Mouse (Mus musculus): ENCODE measurements around the gene Slc23a4. TPM values are rescaled to one million over a fixed set of nuclear protein-coding genes. Genes with fewer than 3 reads are reported as not detected.
A peak's percentile ranks its signal among the peaks of the same experiment; 100 is the strongest.

Slc23a4 gene
- total RNA-seq (2021): 1 to 10 TPM; 1.4 to 1.6 TPM

DNA sequence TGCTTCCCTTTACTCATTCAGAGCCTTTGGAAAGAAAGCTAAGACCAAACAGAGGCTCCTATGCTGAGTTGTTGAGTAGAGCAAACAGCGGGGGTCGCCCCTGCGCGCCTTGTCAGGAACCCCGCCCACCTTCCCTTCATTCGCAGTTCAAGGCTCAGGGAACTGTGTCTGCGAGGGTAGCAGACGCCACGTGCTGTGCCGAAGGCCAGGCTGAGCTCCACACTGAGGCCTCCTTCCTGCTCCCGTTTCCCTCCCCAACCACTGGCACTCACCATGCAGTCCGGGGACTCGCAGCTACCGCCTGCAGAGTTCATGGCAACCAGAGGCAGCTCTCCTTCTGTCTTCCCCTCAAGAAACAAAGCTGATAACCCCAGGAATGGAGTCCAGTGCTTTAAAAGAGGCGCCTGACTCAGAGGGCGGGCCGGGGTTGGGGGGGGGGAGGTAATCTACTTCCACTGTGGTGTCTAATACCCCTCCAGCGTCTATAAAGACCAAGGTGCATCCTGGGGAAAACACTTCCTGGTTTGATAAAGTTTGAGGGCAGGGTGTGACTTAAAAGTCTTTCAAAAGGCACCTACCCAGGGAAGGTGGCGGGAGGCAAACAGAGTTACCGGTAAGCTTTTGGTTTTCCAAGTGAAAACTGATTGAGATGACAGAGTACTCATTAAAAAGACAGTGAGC, at the start of gene Slc23a4:
Slc23a4 (minus strand) TSS at position 324 of the 681 bp plus-strand sequence.
- intact Hi-C loops (cut with DNase I): no loop called here
- DNase-seq (ENCODE audit: extremely low spot score in 1 of 2, low spot score in 2 of 2): no peak

DNA sequence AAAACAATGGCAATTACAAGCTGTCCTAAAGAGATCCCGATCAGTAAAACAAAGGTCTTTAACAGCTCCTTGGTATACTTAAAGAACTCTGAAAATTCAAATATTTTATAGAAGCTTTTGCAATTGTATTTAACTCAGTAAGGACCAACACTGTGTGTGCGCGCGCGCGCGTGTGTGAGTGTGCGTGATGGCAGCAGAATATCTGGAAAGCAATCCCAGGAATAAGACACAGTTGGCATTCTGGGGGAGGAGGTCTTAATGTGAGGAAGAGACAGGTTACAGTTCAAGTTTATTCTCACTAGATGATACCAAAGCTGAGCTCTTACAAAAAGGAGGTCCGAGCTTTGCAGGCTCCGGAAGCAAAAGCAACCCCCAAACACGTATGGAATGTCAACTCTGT, 45.1 kb upstream of the Slc23a4 start:
- no peak for DNase-seq (ENCODE audit: extremely low spot score in 1 of 2, low spot score in 2 of 2)
- intact Hi-C loops (cut with DNase I): no loop called here

DNA sequence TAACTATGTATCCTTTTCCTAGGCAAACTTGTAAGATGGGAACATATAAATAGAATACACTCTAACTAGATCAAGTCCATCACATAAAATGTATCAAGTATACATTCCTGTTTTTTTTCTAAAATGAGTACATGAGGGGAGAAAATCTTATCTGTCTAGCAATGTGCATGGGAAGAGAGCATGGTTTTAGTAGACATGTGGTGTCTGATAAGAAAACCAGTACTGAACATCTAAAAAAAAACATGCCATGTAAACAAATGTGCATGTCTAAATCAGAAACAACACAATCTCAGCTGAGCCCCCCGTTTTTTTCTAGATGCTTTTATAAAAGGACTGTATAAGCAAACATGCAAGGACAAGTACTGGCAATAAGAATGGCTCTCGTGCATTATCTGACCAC, 44.5 kb upstream of the Slc23a4 start:
- intact Hi-C loops (cut with DNase I): no loop called here
- DNase-seq (ENCODE audit: extremely low spot score in 1 of 2, low spot score in 2 of 2): no peak

DNA sequence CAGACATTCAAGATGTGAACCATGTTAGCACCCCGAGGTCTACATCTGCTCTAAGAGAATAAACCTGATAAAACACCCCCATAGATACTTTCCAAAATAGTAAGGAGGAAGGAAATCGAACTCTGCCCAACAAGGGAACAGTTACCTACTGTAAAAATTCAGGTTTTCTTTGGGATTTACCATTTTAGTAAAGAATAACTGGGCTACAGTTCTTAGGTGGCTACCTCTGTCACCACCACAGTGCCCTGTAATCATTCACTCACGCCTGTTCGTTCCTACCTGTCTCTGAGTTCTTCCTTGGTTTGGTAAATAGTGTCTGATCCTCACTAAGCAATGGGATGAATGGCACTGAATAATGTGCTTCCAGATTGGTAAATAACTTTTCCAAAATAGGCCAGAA, 42.6 kb upstream of the Slc23a4 start:
- no peak for DNase-seq (ENCODE audit: extremely low spot score in 1 of 2, low spot score in 2 of 2)
- intact Hi-C loops (cut with DNase I): no loop called here

DNA sequence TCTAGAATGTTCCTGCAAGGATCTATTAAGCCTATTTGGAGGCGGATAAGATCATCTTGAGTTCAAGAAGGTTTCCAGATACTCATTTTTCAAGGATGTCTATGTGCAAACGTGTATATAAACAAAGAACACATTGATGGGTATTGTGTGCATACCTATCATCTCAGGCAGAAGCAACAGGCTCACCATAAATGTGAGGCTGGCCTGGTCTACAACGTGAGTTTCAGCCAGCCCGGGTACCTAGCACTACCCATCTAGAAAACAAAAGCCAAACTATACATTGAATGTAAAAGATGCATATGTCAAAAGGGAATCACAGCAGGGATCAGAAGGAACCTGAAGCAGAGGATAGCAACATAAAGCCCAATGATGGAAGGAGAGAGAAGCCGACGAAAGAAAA, 42.0 kb upstream of the Slc23a4 start:
- no peak for DNase-seq (ENCODE audit: extremely low spot score in 1 of 2, low spot score in 2 of 2)
- intact Hi-C loops (cut with DNase I): no loop called here

DNA sequence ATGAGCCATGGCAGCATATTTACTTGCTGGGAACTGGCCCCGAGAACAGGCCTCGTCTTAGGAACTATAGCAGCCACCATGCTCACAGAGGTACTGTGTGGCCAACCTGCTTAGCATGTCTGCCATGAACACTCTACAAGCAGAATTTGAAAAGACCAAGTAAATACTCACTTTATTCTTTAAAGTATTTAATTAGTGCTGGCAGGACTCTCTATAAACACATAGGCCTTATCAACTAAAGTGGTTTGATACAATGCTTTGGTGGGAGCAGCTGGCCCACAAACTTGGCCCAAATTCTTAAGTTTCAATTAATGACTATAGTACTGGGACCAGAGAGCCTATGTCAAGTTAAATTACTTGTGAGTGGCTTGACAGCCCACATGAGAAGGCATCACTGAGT, 39.8 kb upstream of the Slc23a4 start:
- DNase-seq (ENCODE audit: extremely low spot score in 1 of 2, low spot score in 2 of 2): no peak
- intact Hi-C loops (cut with DNase I): no loop called here

DNA sequence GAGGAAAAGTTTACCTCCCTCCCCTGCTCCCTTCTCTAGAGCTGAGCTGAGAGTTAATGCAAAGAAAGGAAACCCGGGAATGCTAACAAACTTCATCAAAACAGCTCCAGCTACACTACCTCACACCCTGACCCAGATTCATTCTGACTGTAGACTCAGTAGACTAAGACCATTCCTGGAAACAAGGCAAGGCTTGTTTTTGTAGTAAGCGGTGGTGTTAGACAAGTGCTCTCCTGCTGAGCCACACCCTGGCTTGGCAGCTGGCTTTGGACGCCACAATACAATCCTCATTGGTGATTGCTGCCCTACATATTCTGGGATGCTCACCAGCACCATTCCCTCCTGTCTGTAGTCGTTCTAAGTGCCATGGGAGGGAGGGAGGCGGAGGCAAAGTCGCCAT, 39.1 kb upstream of the Slc23a4 start:
- intact Hi-C loops (cut with DNase I): no loop called here

DNA sequence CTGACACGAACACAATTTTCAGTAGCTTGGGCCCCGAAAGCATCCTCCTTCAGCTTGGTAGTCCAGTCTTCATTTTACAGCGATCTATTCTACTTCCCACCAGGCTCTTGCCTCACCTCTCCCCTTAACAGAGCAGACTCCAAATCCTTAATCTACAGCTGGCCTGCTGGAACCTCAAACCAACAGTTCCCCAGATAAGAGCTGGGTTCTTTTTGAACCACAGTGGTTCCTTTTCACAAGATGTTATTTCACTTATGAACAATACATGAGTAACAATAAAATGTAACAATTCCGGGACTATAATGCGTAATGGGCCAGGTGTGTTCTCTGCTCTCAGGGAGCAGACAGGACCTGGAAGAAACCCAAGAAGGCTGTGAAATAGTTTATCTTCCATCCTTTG, 28.4 kb upstream of the Slc23a4 start:
- intact Hi-C loops (cut with DNase I): no loop called here
- no peak for DNase-seq (ENCODE audit: extremely low spot score in 1 of 2, low spot score in 2 of 2)

More for the DNA sequence above, 39.1 kb upstream of the Slc23a4 start:
- DNase-seq (ENCODE audit: extremely low spot score in 1 of 2, low spot score in 2 of 2): no peak

DNA sequence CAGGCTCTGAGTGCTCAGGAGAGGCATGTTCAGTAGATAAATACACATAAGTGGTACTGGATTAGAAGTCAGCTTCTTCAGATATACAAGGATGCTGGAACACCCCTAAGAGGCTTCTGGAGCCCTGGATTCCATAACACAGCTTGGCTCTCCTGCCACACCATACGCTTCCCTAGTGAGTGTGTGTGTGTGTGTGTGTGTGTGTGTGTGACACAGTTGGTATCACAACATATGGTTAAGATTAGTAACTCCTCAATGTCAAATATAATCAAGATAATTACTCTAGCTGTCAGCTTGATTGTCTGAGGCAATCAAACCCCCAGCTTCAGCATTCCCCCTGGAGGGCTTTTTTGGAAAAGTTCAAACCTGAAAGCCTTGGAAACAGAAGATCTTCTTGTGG, 23.7 kb upstream of the Slc23a4 start:
- no peak for DNase-seq (ENCODE audit: extremely low spot score in 1 of 2, low spot score in 2 of 2)
- intact Hi-C loops (cut with DNase I): no loop called here

DNA sequence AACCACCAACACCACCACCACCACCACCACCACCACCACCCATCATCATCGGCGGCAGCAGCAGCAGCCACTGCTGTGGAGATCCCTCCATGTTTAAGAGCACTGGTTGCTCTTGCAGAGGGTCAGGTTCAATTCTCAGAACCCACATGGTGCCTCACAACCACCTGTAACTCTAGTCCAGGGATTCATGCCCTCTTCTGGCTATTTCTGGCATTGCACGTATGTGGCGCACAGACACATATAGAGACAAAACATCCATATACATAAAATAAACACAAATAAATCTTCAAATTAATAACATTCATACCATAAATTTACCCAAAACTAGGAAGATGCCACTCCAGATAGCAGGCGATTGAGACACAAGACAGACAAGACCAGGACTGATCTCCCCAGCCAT, 22.5 kb upstream of the Slc23a4 start:
- intact Hi-C loops (cut with DNase I): no loop called here
- DNase-seq (ENCODE audit: extremely low spot score in 1 of 2, low spot score in 2 of 2): no peak

DNA sequence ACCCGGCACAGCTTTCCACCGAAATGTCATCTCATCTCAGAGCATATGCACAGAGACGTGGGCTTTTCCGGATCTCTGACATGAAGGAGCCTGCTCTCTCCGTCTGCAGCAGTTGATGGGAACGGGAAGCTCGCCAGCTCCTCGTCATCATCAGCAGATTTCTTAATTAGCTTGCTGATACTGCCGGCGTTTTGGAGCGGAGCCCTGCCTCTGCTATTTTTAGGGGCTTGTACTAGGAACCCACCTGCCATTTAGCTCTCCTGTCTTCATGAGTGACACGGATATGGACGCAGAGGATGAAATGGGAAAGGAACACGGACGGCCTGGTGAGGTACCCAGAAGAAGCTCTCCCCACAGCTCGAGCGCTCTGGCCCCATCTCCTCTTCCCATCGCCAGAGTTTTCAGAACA, 14.1 kb upstream of the Slc23a4 start:
- peak; percentile 69 to 79 for DNase-seq (ENCODE audit: extremely low spot score in 1 of 2, low spot score in 2 of 2)
- intact Hi-C loops (cut with DNase I): no loop called here

DNA sequence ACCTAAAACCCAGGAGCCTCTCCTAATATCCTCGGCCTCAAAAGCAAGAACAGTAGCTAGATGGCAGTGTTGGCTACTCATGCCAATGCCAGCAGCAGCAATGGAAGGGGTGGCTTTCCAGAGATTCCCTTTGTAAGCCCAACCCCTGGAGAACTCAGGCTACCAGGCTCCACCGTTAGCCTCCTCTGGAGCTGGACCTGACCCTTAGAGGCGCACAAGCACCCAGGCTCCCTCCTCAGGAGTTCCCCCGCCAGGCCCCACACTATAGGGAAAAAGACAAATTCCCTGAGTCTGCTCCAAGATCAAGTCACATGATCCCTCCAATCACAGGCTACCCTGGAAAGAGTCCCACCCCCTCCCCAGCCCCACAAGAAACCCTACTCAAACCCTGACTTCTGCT, 10.9 kb upstream of the Slc23a4 start:
- peak; percentile 50 to 55 for DNase-seq (ENCODE audit: extremely low spot score in 1 of 2, low spot score in 2 of 2)

DNA sequence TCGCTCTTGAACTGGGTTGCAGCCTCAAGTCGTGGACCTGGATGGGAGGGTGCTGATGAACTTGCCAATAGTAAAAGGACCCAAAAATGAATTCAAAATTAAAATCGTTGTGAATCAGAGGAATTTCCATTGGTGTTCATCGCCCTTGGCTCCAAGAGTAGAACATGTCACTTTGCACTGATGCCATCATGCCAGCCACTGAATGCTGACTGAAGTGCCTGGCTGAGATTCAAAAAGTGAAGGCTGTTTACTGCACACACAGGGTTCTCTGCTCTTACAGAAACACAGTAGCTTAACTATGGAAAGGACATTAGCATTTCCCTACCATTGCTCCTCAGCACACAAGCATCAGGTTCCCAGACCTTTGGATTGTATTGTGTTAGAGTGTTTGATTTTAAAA, 8.3 kb upstream of the Slc23a4 start:
- no peak for DNase-seq (ENCODE audit: extremely low spot score in 1 of 2, low spot score in 2 of 2)
- intact Hi-C loops (cut with DNase I): loop anchor here (5.0 to 10.0 kb wide), 3 partner anchors 66 to 484 kb away; partner anchors contain the start of gene Agbl3

More for the DNA sequence above, 10.9 kb upstream of the Slc23a4 start:
- intact Hi-C loops (cut with DNase I): loop anchor here (5.0 to 10.0 kb wide), 3 partner anchors 63 to 487 kb away; partner anchors contain the start of gene Agbl3

DNA sequence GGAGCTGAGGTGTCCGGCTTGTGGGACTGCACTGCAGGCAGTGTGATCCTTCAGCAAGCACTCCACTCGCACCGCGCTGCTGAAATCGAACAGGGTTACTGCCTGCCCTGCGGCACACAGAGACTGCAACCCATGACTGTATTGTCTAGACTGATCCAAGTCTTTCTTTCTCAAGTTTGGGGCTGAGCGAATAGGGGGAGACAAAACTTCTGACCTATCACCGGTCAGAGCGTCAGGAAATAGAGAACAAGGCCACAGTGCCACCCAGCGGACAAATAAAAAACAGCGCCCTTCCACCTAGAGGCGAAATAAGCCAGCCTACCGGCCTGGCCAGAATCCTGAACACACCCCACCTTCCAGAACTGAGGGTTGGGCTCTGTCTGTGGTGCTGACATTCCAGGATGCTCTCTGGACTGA, 7.1 kb upstream of the Slc23a4 start:
- intact Hi-C loops (cut with DNase I): loop anchor here (5.0 to 10.0 kb wide), 3 partner anchors 67 to 483 kb away; partner anchors contain the start of gene Agbl3
- peak; percentile 72 to 86 for DNase-seq (ENCODE audit: extremely low spot score in 1 of 2, low spot score in 2 of 2)

DNA sequence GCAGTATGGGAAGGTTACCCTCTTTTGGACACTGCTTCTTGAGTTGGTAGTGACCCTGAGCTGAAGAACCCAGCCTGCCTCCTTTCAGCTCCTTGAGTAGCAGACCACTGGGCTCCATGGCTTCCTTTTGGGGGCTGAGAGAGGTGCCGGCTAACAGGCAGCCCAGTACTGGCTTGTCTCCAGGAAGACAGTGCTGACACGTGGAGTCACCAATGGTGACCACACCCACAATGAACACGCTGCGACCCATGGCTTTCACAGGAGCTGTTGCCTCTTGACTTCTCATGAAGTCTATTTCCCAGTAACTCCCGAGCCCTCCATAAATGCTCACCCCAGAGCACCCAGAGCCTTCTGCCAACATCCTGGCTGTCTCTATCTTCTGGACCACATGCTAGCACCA, 6.5 kb upstream of the Slc23a4 start:
- no peak for DNase-seq (ENCODE audit: extremely low spot score in 1 of 2, low spot score in 2 of 2)
- intact Hi-C loops (cut with DNase I): loop anchor here (5.0 to 10.0 kb wide), 3 partner anchors 68 to 482 kb away; partner anchors contain the start of gene Agbl3

DNA sequence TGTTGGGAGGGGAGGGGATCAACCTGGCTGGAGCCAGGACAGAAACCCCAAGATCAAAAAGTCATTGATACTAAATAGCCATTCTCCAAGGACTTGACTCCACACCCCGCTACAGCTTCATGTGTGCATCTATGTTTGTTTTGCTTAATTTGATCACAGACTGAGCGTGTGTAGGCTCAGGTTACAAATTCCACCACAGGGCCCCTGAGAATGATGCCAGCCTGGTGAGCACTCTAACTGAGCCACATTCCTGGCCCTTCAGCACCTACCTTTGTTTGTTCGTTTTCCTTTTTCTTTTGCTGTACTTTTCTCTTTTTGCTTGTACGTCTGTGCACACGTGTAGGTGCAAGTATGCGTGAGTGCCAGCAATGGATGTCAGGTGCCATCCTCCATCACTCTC, 1.1 kb upstream of the Slc23a4 start:
- intact Hi-C loops (cut with DNase I): no loop called here
- DNase-seq (ENCODE audit: extremely low spot score in 1 of 2, low spot score in 2 of 2): no peak

DNA sequence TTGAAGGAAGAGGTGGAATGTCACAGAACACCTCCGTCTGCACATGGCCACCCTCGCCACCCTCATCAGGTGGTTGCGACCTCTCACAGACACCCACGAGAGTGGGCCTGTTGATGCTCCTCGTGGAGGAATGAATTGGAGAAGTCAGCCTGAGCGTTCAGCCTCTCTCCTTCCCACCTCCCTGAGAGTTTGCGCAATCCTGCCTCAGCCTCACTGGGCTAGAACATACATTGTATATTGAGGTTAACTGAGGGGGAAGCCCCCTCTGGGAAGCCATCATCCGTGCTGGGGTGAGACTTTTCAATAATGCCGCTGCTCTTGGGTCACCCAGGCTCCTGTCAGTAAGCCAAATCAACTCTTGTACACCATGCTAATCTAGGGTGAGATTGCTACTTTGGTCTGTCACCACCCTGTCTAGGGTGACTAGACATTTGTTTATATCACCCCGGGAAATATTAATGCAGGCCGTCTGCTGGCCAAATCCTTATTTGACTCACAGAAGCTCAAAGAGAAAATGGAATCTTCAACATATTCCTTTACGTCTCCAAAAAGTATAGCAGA, 1.0 kb downstream of the Slc23a4 start:
- intact Hi-C loops (cut with DNase I): no loop called here

DNA sequence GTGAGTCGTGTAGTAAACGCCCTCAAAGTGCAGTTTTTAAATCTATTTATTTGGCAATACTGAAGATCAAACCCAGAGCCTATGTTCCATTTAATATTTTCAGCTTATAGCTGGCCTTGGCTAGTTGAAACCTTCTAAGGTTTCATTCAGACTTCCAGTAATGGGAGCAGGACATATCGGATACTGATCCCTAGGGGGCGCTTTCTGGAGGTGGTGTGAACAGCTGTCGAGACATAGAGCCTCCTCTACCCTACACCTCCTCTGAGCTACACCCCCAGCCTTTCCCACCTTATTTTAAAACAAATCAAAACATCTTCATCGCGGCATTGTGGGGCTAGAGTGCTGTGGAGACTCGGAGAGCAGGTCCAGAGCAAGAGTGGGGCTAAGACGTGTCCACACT, 7.5 kb downstream of the Slc23a4 start:
- DNase-seq (ENCODE audit: extremely low spot score in 1 of 2, low spot score in 2 of 2): no peak
- intact Hi-C loops (cut with DNase I): no loop called here

More for the DNA sequence above, 1.0 kb downstream of the Slc23a4 start:
- DNase-seq (ENCODE audit: extremely low spot score in 1 of 2, low spot score in 2 of 2): no peak

DNA sequence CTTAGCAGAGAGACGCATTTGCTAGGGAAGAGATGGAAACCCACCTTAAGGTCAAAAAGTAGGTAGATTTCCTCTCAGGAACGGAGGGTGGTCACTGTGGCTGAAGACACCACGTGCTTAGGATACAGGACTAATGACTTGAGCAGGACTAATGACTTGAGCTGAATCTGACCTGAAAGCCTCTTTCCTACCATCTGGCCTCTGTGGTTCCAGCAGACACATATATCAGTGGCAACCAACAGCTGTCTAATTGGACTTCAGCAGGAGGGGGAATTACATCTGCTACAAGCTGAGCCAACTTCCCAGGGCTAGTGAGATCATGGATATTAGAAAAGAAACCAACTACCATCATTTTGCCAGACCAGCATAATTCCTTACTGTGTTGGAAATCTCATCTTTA, 8.9 kb downstream of the Slc23a4 start:
- no peak for DNase-seq (ENCODE audit: extremely low spot score in 1 of 2, low spot score in 2 of 2)
- intact Hi-C loops (cut with DNase I): no loop called here

DNA sequence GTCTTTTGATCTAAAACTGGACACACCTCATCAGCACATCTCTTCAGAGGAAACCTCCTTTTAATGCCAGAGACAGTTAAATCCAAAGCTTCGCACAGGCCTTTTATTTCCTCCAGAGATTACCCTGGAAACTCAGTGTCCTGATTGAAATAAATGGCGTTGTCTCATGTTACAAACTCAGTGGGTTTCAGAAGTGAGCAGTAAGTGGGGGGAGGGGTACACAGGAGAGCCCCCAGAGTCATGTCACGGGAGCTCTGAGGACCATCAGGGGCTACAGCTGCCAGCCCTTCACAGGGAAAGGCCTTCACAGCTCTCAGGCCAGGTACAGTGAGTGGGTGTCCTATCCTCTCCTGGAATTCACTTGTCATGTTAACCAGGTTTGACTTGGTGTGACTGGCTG, 17.0 kb downstream of the Slc23a4 start:
- intact Hi-C loops (cut with DNase I): no loop called here
- no peak for DNase-seq (ENCODE audit: extremely low spot score in 1 of 2, low spot score in 2 of 2)

All from left cerebral cortex, postnatal 10 days (tissue).